Mouse (Mus musculus): Measurements from ENCODE around the gene Fstl4.

The Fstl4 gene

GRCm38 (mm10) chr11:53202459-53203250 lies 438.2 kb downstream of the Fstl4 start:
- DNase-seq (ENCODE audit: extremely low spot score, low spot score), result no peak

DNA sequence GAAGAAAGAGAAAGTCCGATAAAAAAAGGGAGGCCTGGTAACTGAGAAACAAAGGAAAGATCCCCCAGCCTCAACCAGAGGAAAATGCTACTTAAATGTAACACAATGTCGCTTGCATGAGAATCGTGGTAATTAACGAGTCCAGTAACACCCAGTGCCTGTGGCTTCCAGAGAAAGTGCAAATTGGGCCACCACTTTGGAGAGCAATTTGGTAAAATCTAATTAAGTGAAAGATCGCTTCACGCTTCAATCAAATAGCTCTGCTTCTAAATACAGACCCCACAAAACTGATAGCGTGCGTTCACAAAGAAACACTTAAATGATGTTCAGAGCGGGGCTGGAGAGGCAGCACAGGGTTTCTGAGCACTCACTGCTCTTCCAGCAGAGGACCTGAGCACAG lies 446.4 kb downstream of the Fstl4 start:
- no peak for DNase-seq (ENCODE audit: extremely low spot score, low spot score)

DNA sequence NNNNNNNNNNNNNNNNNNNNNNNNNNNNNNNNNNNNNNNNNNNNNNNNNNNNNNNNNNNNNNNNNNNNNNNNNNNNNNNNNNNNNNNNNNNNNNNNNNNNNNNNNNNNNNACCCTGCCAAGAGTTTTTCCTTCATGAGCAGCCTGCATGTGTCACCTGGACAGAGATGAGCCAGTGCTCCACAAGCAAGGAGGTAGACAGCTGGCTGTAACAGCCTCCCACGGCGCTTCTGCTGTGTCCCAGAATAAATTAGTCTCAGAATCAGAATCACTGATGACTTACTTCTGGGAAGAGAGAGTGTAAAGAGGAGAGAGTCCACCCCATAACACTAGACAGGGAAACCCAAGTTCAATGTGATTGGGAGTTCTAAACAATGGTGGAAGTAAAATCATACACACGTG lies 464.6 kb downstream of the Fstl4 start:
- no peak for DNase-seq (ENCODE audit: extremely low spot score, low spot score)

GRCm38 (mm10) chr11:53231836-53232235 lies 467.4 kb downstream of the Fstl4 start:
- no peak for DNase-seq (ENCODE audit: extremely low spot score, low spot score)

DNA sequence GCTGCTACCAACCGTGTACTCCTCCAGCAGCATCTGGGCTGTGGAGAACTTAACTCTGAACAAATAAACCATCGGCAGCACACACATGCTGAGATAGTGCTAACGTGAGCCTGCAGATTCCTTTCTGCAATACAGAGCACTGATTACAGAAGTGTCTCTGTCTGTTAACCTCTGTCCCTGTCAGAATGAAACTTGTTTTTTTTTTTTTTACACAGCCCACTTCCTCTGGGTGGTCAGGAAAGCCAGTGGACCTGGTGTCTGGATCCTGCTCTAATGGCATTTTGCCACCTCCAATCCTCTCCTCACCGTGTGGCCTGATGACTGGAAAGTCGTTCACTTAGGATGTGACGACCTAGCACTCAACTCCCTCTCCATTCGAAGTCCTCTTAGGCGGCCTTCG lies 469.2 kb downstream of the Fstl4 start:
- no peak for DNase-seq (ENCODE audit: extremely low spot score, low spot score)

Data from neural tube, embryonic 10.5 days (tissue).